Mouse (Mus musculus) myocyte (in vitro differentiated cells): ENCODE data around the gene Anks1.

Experiments used
- E2F4 ChIP-seq: IDR thresholded peaks from one replicate; pipeline ENCODE4 v1.6.1; 2011; ENCODE audit warnings: mild to moderate bottlenecking, control low read depth, moderate library complexity; ENCODE audit not compliant: insufficient read depth
- MAX ChIP-seq: IDR thresholded peaks from one replicate; pipeline ENCODE4 v1.6.1; 2011; ENCODE audit warnings: low read depth, mild to moderate bottlenecking, control low read depth
- MYOD1 ChIP-seq, 3 experiments: IDR thresholded peaks; one replicate each; pipeline ENCODE4 v1.6.1; 2011; ENCODE audit warnings: control low read depth in 2 of 3, low read depth in 2 of 3, mild to moderate bottlenecking in 2 of 3, moderate library complexity in 1 of 3; ENCODE audit not compliant: insufficient read length in 2 of 3, control insufficient read depth in 1 of 3
- POLR2A ChIP-seq: IDR thresholded peaks from one replicate; pipeline ENCODE4 v1.6.1; 2011; ENCODE audit warnings: low read depth, mild to moderate bottlenecking, control low read depth, moderate library complexity; ENCODE audit not compliant: insufficient read length
- POLR2AphosphoS2 ChIP-seq: IDR thresholded peaks from one replicate; pipeline ENCODE4 v1.6.1; 2011; ENCODE audit warnings: low read depth, control low read depth; ENCODE audit not compliant: insufficient read length
- TCF12 ChIP-seq: IDR thresholded peaks from one replicate; pipeline ENCODE4 v1.6.1; 2011; ENCODE audit warnings: mild to moderate bottlenecking, control low read depth; ENCODE audit not compliant: poor library complexity, insufficient read depth, severe bottlenecking

DNA sequence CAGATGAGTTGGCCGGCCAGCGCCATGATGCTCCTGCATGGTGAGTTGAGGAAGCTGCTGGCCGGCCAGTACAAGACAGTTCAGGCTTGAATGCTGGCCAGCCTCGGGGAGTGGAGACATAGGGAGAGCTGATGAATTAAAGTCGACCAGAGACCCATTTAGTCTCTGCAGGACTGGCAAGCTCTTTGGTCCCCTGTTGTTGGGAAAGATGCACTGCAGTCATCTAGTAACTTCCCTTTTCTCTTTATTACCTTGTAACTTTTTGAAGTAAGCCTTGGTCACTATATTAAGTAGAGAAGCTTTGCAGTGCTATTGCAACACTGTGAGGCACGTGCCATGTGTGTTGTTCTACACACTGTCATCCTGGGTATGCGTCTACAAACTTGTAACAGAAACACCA, 16.4 kb downstream of the Anks1 start:
- TF ChIP-seq POLR2A, result no peak
- TF ChIP-seq E2F4, result no peak
- no peak for TF ChIP-seq MAX
- no peak for TF ChIP-seq MYOD1 (IDR thresholded peaks at IDR 0.05; ENCODE audit: control insufficient read depth in 1 of 3, insufficient read length in 2 of 3, low read depth in 2 of 3)
- no peak for TF ChIP-seq TCF12
- TF ChIP-seq POLR2AphosphoS2, result no peak
